ENCODE assay signal across 11 mouse cellular contexts in genomic region chr5:96351963-96352362, GRCm38 (mm10). TPM values are rescaled to one million over a fixed set of nuclear protein-coding genes. Genes with fewer than 3 reads are reported as not detected.
A peak's percentile ranks its signal among the peaks of the same experiment; 100 is the strongest.
DNase-seq lines count a peak whose midpoint lies in the region; ATAC-seq lines count a peak whose summit lies in the region.
"Had no signal": no experiment of that assay in that cellular context is flagged by ENCODE, and none has a peak within 500 bp of the region (broad histone marks: within the 10 kb centered on the region; RNA-seq: fewer than 3 reads in every experiment).

No protein-coding gene starts in this region.

- no peak overlapping the region for H3K4me3 ChIP-seq in kidney, embryonic 15.5 days (replicated peaks)
- H3K4me3 ChIP-seq: heart, embryonic 15.5 days; limb, embryonic 12.5 days had no signal

- H3K36me3 ChIP-seq in kidney, embryonic 15.5 days, result no peaks in the 10 kb centered on the region
- H3K36me3 ChIP-seq: heart, embryonic 15.5 days; limb, embryonic 12.5 days had no signal

- no peak for ATAC-seq in kidney, embryonic 15.5 days (replicated peaks; ENCODE audit: low FRiP score)

- no peaks in the 10 kb centered on the region for H3K4me1 ChIP-seq in kidney, embryonic 15.5 days
- H3K4me1 ChIP-seq: heart, embryonic 15.5 days; limb, embryonic 12.5 days had no signal

- no peaks in the 10 kb centered on the region for H3K9me3 ChIP-seq in kidney, embryonic 15.5 days (replicated peaks)
- H3K9me3 ChIP-seq: heart, embryonic 15.5 days; limb, embryonic 12.5 days had no signal

- H3K4me2 ChIP-seq in kidney, embryonic 15.5 days, result no peak overlapping the region
- H3K4me2 ChIP-seq: heart, embryonic 15.5 days; limb, embryonic 12.5 days; midbrain, embryonic 11.5 days had no signal

- no peaks in the 10 kb centered on the region for H3K27me3 ChIP-seq in kidney, embryonic 15.5 days
- H3K27me3 ChIP-seq: heart, embryonic 15.5 days; limb, embryonic 12.5 days had no signal

- peak; percentile 27 for DNase-seq in adrenal gland, postnatal 10 days
- DNase-seq in adrenal gland, adult 2 months, result no peak
- peak; percentile 37 for DNase-seq in kidney, adult 9 months
- DNase-seq in urinary bladder, postnatal 25 days (ENCODE audit: low spot score), result peak; percentile 6
- DNase-seq in urinary bladder, adult 18-20 months (ENCODE audit: low spot score in 2 of 2), result no peak
- DNase-seq in thymus, postnatal 4 days, result peak; percentile 42
- DNase-seq in gastrocnemius, postnatal 25 days, result no peak

- no peak overlapping the region for H3K9ac ChIP-seq in kidney, embryonic 15.5 days
- H3K9ac ChIP-seq: heart, embryonic 15.5 days; limb, embryonic 12.5 days had no signal

- H3K27ac ChIP-seq in kidney, embryonic 15.5 days, result no peak overlapping the region
- H3K27ac ChIP-seq: heart, embryonic 15.5 days; limb, embryonic 12.5 days had no signal

RNA-seq across cellular contexts. Expression of gene Fras1, which starts 21.8 kb away (rescaled TPM):
- 1 to 10 TPM; 3.9 to 8.9 TPM for total RNA-seq in adrenal gland, postnatal 10 days (2021)
- 1 to 10 TPM; 1.6 to 1.8 TPM for total RNA-seq in adrenal gland, adult 2 months (2021)
- polyA plus RNA-seq in adrenal gland, adult 2 months (2012; rRNA removed), result 0.31 and 0.48 TPM in 2 replicates
- polyA plus RNA-seq in kidney, embryonic 15.5 days (2015; fragmentation: Nextera tagmentation; extraction: Ambion mirVana), result 35.3 and 36.4 TPM in 2 replicates
- total RNA-seq in gastrocnemius, postnatal 25 days (2021), result 1 to 10 TPM; 3.3 to 3.8 TPM

Comparison
In these comparisons a context has a peak if more than half of its experiments do, and no peak if none do; other contexts are left out.
1. DNase-seq: peak in adrenal gland, postnatal 10 days (single experiment), kidney, adult 9 months (single experiment), urinary bladder, postnatal 25 days (single experiment) and thymus, postnatal 4 days (single experiment); none in adrenal gland, adult 2 months (single experiment), urinary bladder, adult 18-20 months (0 of 2) and gastrocnemius, postnatal 25 days (single experiment).